Mouse (Mus musculus): Measurements from ENCODE around the gene Cdkal1.

Cdkal1 gene

GRCm38 (mm10) chr13:29818314-29818713 lies 37.2 kb downstream of the Cdkal1 start:
- in situ Hi-C loops (cut with MseI, MboI), result no loop called here

GRCm38 (mm10) chr13:29810780-29811179 lies 44.7 kb downstream of the Cdkal1 start:
- in situ Hi-C loops (cut with MseI, MboI), result no loop called here

- in situ Hi-C loops (cut with MseI, MboI), result no loop called here
These were observed 47.1 kb downstream of the Cdkal1 start for GRCm38 (mm10) chr13:29808383-29808782.

- in situ Hi-C loops (cut with MseI, MboI), result no loop called here
These were observed 47.5 kb downstream of the Cdkal1 start for GRCm38 (mm10) chr13:29807930-29808329.

- in situ Hi-C loops (cut with MseI, MboI), result no loop called here
These were observed 48.6 kb downstream of the Cdkal1 start for GRCm38 (mm10) chr13:29806871-29807270.

GRCm38 (mm10) chr13:29805296-29805695 lies 50.2 kb downstream of the Cdkal1 start:
- in situ Hi-C loops (cut with MseI, MboI), result no loop called here

- in situ Hi-C loops (cut with MseI, MboI), result no loop called here
These were observed 51.4 kb downstream of the Cdkal1 start for GRCm38 (mm10) chr13:29804034-29804433.

GRCm38 (mm10) chr13:29802699-29803098 lies 52.8 kb downstream of the Cdkal1 start:
- in situ Hi-C loops (cut with MseI, MboI), result no loop called here

- in situ Hi-C loops (cut with MseI, MboI), result no loop called here
These were observed 55.4 kb downstream of the Cdkal1 start for GRCm38 (mm10) chr13:29800078-29800477.

GRCm38 (mm10) chr13:29792112-29792511 lies 63.4 kb downstream of the Cdkal1 start:
- in situ Hi-C loops (cut with MseI, MboI), result no loop called here

- in situ Hi-C loops (cut with MseI, MboI), result no loop called here
These were observed 64.0 kb downstream of the Cdkal1 start for GRCm38 (mm10) chr13:29791439-29791838.

- in situ Hi-C loops (cut with MseI, MboI), result no loop called here
These were observed 68.5 kb downstream of the Cdkal1 start for GRCm38 (mm10) chr13:29786984-29787383.

- in situ Hi-C loops (cut with MseI, MboI), result no loop called here
These were observed 70.6 kb downstream of the Cdkal1 start for GRCm38 (mm10) chr13:29784894-29785293.

GRCm38 (mm10) chr13:29781332-29781731 lies 74.1 kb downstream of the Cdkal1 start:
- in situ Hi-C loops (cut with MseI, MboI), result no loop called here

GRCm38 (mm10) chr13:29780713-29781112 lies 74.8 kb downstream of the Cdkal1 start:
- in situ Hi-C loops (cut with MseI, MboI), result no loop called here

- in situ Hi-C loops (cut with MseI, MboI), result no loop called here
These were observed 76.0 kb downstream of the Cdkal1 start for GRCm38 (mm10) chr13:29779519-29779918.

GRCm38 (mm10) chr13:29779116-29779515 lies 76.4 kb downstream of the Cdkal1 start:
- in situ Hi-C loops (cut with MseI, MboI), result no loop called here

GRCm38 (mm10) chr13:29778124-29778523 lies 77.3 kb downstream of the Cdkal1 start:
- in situ Hi-C loops (cut with MseI, MboI), result no loop called here

GRCm38 (mm10) chr13:29777225-29777624 lies 78.2 kb downstream of the Cdkal1 start:
- in situ Hi-C loops (cut with MseI, MboI), result no loop called here

GRCm38 (mm10) chr13:29775603-29776230 lies 79.8 kb downstream of the Cdkal1 start:
- in situ Hi-C loops (cut with MseI, MboI), result no loop called here

GRCm38 (mm10) chr13:29773563-29773962 lies 81.9 kb downstream of the Cdkal1 start:
- in situ Hi-C loops (cut with MseI, MboI), result no loop called here

GRCm38 (mm10) chr13:29772970-29773369 lies 82.5 kb downstream of the Cdkal1 start:
- in situ Hi-C loops (cut with MseI, MboI), result no loop called here

- in situ Hi-C loops (cut with MseI, MboI), result no loop called here
These were observed 85.6 kb downstream of the Cdkal1 start for GRCm38 (mm10) chr13:29769647-29770436.

Measured in mouse trophoblast stem cell (cell line).